Mouse (Mus musculus): ENCODE data around the gene Hexb.

The Hexb gene

GRCm38 (mm10) chr13:97197932-97198562 lies at the start of gene Hexb:
Gene Hexb (minus strand): TSS chr13:97198357.
- DNase-seq (ENCODE audit: low spot score in 2 of 2) = peak; percentile 92

GRCm38 (mm10) chr13:97247754-97248153 lies 49.6 kb upstream of the Hexb start:
- no peak for DNase-seq (ENCODE audit: low spot score in 2 of 2)

- DNase-seq (ENCODE audit: low spot score in 2 of 2) = no peak
These were observed 48.1 kb upstream of the Hexb start for GRCm38 (mm10) chr13:97246217-97246616.

GRCm38 (mm10) chr13:97245157-97245556 lies 47.0 kb upstream of the Hexb start:
- no peak for DNase-seq (ENCODE audit: low spot score in 2 of 2)

GRCm38 (mm10) chr13:97244712-97245105 lies 46.6 kb upstream of the Hexb start:
- DNase-seq (ENCODE audit: low spot score in 2 of 2) = no peak

GRCm38 (mm10) chr13:97243962-97244711 lies 46.0 kb upstream of the Hexb start:
- DNase-seq (ENCODE audit: low spot score in 2 of 2) = no peak

- DNase-seq (ENCODE audit: low spot score in 2 of 2) = peak in 1 of 2 experiments; percentile 66
These were observed 44.6 kb upstream of the Hexb start for GRCm38 (mm10) chr13:97242716-97243115.

- no peak for DNase-seq (ENCODE audit: low spot score in 2 of 2)
These were observed 43.7 kb upstream of the Hexb start for GRCm38 (mm10) chr13:97241787-97242280.

- DNase-seq (ENCODE audit: low spot score in 2 of 2) = peak; percentile 94
These were observed 43.0 kb upstream of the Hexb start, which contains the start of gene Enc1 for GRCm38 (mm10) chr13:97240965-97241786. Gene Enc1 (plus strand): TSS chr13:97241105.

GRCm38 (mm10) chr13:97240279-97240964 lies 42.3 kb upstream of the Hexb start:
- peak; percentile 90 to 93 for DNase-seq (ENCODE audit: low spot score in 2 of 2)

GRCm38 (mm10) chr13:97239343-97240180 lies 41.4 kb upstream of the Hexb start:
- peak; percentile 80 to 88 for DNase-seq (ENCODE audit: low spot score in 2 of 2)

- no peak for DNase-seq (ENCODE audit: low spot score in 2 of 2)
These were observed 40.2 kb upstream of the Hexb start for GRCm38 (mm10) chr13:97238181-97238981.

- no peak for DNase-seq (ENCODE audit: low spot score in 2 of 2)
These were observed 39.5 kb upstream of the Hexb start for GRCm38 (mm10) chr13:97237700-97238099.

- DNase-seq (ENCODE audit: low spot score in 2 of 2) = no peak
These were observed 37.8 kb upstream of the Hexb start for GRCm38 (mm10) chr13:97235911-97236310.

GRCm38 (mm10) chr13:97234785-97235417 lies 36.7 kb upstream of the Hexb start:
- DNase-seq (ENCODE audit: low spot score in 2 of 2) = peak; percentile 90 to 94

GRCm38 (mm10) chr13:97233092-97233491 lies 34.9 kb upstream of the Hexb start:
- no peak for DNase-seq (ENCODE audit: low spot score in 2 of 2)

GRCm38 (mm10) chr13:97230101-97230500 lies 31.9 kb upstream of the Hexb start:
- DNase-seq (ENCODE audit: low spot score in 2 of 2) = no peak

- no peak for DNase-seq (ENCODE audit: low spot score in 2 of 2)
These were observed 29.6 kb upstream of the Hexb start for GRCm38 (mm10) chr13:97227795-97228194.

- no peak for DNase-seq (ENCODE audit: low spot score in 2 of 2)
These were observed 27.0 kb upstream of the Hexb start for GRCm38 (mm10) chr13:97225130-97225529.

Data from right cerebral cortex, postnatal 10 days (tissue).